Comparison of ENCODE assay signal across 20 mouse cellular contexts in the genomic region with DNA sequence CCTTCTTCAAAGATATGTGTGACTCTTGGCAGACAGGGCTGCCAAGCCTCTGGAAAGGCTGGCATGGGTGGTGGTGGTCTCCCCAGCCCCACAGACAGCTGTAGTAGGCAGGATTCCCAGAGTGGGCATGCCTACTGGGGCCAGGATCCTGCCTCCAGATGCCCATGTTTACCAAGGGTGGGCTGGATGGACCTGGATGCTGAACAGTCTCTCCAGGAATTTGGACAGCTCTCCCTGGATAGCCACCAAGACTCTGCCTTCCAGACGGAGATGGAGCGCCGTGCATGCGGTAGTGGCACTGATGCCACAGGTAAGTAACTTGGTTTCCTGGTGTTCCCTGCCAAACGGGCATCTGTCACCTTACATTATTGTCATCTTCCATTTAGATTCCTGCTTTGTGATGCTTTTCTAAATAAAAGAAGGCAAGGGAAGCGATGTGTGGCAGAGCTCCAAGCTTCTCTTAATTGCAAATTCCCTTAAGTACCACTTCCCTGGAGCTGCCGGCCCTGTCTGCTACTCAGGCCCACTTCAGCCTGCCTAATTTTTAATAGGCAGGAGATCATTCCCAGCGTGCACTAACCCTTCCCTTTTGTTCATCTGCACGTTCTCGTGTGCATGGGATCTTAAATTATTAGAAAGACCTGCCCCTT.
DNase-seq lines count a peak whose midpoint lies in the region; ATAC-seq and TF ChIP-seq lines count a peak whose summit lies in the region.
"Had no signal": no experiment of that assay in that cellular context is flagged by ENCODE, and none has a peak within 500 bp of the region (broad histone marks: within the 10 kb centered on the region; RNA-seq: fewer than 3 reads in every experiment).

No protein-coding gene starts in this region.

- H3K4me1 ChIP-seq in hindbrain, postnatal 0 days (ENCODE audit: insufficient read depth, low read length) = 0 out of 2 replicates have a peak, but pooled peaks cover 8% of the 10 kb centered on the region
- peaks cover 15% of the 10 kb centered on the region for H3K4me1 ChIP-seq in hindbrain, embryonic 14.5 days (replicated peaks; ENCODE audit: control insufficient read depth, insufficient read depth, low read length)
- peaks cover 28% of the 10 kb centered on the region for H3K4me1 ChIP-seq in forebrain, embryonic 13.5 days
- H3K4me1 ChIP-seq in midbrain, embryonic 15.5 days = peaks cover 14% of the 10 kb centered on the region
- H3K4me1 ChIP-seq: heart, embryonic 15.5 days; stomach, embryonic 15.5 days had no signal

- no peaks in the 10 kb centered on the region for H3K27me3 ChIP-seq in hindbrain, postnatal 0 days (ENCODE audit: insufficient read depth, low read length)
- no peaks in the 10 kb centered on the region for H3K27me3 ChIP-seq in hindbrain, embryonic 14.5 days (ENCODE audit: control insufficient read depth, insufficient read depth, low read length)
- H3K27me3 ChIP-seq in forebrain, embryonic 13.5 days = 0 out of 2 replicates have a peak, but pooled peaks cover 13% of the 10 kb centered on the region
- H3K27me3 ChIP-seq in midbrain, embryonic 15.5 days (replicated peaks) = no peaks in the 10 kb centered on the region
- H3K27me3 ChIP-seq: heart, embryonic 15.5 days; stomach, embryonic 15.5 days had no signal

- DNase-seq in hindbrain, postnatal 0 days (ENCODE audit: low spot score) = peak; percentile 51
- DNase-seq in hindbrain, embryonic 14.5 days (ENCODE audit: low spot score) = no peak
- DNase-seq in cerebellum, adult 8-10 months = peak; percentile 30
- no peak for DNase-seq in thymus, postnatal 4 days
- no peak for DNase-seq in right cerebral cortex, postnatal 36 days (ENCODE audit: low spot score in 2 of 2)
- no peak for DNase-seq in layer of hippocampus, adult 2 months (ENCODE audit: low spot score in 2 of 2)
- DNase-seq: adrenal gland, postnatal 14 days; B cell, adult 2 months; heart, adult 18-20 months; right cerebral cortex, adult 18-20 months; thymus, adult 2 months had no signal

- no peak for TF ChIP-seq CTCF in hindbrain, postnatal 0 days (IDR thresholded peaks at IDR 0.05; ENCODE audit: low read depth)
- no peak for TF ChIP-seq CTCF in layer of hippocampus, adult 2 months (conservative IDR thresholded peaks at IDR 0.05)

- no peaks in the 10 kb centered on the region for H3K9me3 ChIP-seq in hindbrain, postnatal 0 days (ENCODE audit: low read length)
- no peaks in the 10 kb centered on the region for H3K9me3 ChIP-seq in hindbrain, embryonic 14.5 days (ENCODE audit: control insufficient read depth, low read length)
- H3K9me3 ChIP-seq in forebrain, embryonic 13.5 days (replicated peaks) = no peaks in the 10 kb centered on the region
- no peaks in the 10 kb centered on the region for H3K9me3 ChIP-seq in midbrain, embryonic 15.5 days
- H3K9me3 ChIP-seq: heart, embryonic 15.5 days; limb, embryonic 13.5 days; stomach, embryonic 15.5 days had no signal

- no peak overlapping the region for H3K4me2 ChIP-seq in hindbrain, postnatal 0 days (ENCODE audit: low read depth, low read length)
- H3K4me2 ChIP-seq in hindbrain, embryonic 14.5 days (replicated peaks) = no peak overlapping the region
- peak overlapping the region; percentile 13; the same call in 1 of the 2 replicates for H3K4me2 ChIP-seq in forebrain, embryonic 13.5 days
- H3K4me2 ChIP-seq in midbrain, embryonic 15.5 days = no peak overlapping the region
- H3K4me2 ChIP-seq: heart, embryonic 15.5 days; limb, embryonic 13.5 days; stomach, embryonic 15.5 days had no signal

- H3K27ac ChIP-seq in hindbrain, postnatal 0 days = no peak overlapping the region
- H3K27ac ChIP-seq in hindbrain, embryonic 14.5 days = no peak overlapping the region
- peak overlapping the region; percentile 5 for H3K27ac ChIP-seq in forebrain, embryonic 13.5 days
- 0 out of 2 replicates have a peak overlapping the region, but pooled peaks have one; percentile 10 for H3K27ac ChIP-seq in midbrain, embryonic 15.5 days
- no peak overlapping the region for H3K27ac ChIP-seq in layer of hippocampus, adult 2 months
- H3K27ac ChIP-seq: heart, embryonic 15.5 days; kidney, postnatal 0 days; limb, embryonic 13.5 days; liver, embryonic 14.5 days; stomach, embryonic 15.5 days had no signal

- whole genome bisulfite sequencing in hindbrain, postnatal 0 days = 25% methylated on average over 10 of the region's 10 CpGs
- WGBS in hindbrain, embryonic 14.5 days = 47% methylated on average over 10 of the region's 10 CpGs
- 18% methylated on average over 10 of the region's 10 CpGs for WGBS in forebrain, embryonic 13.5 days
- 37% methylated on average over 10 of the region's 10 CpGs for WGBS in midbrain, embryonic 15.5 days

- H3K9ac ChIP-seq in hindbrain, postnatal 0 days (replicated peaks; ENCODE audit: low read length) = no peak overlapping the region
- H3K9ac ChIP-seq in hindbrain, embryonic 14.5 days = no peak overlapping the region
- H3K9ac ChIP-seq in forebrain, embryonic 13.5 days = no peak overlapping the region
- H3K9ac ChIP-seq in midbrain, embryonic 15.5 days = no peak overlapping the region
- H3K9ac ChIP-seq: heart, embryonic 15.5 days; limb, embryonic 13.5 days; liver, embryonic 14.5 days; stomach, embryonic 15.5 days had no signal

- H3K4me3 ChIP-seq in hindbrain, postnatal 0 days (ENCODE audit: low read length) = no peak overlapping the region
- no peak overlapping the region for H3K4me3 ChIP-seq in hindbrain, embryonic 14.5 days (replicated peaks; ENCODE audit: low read length)
- H3K4me3 ChIP-seq in forebrain, embryonic 13.5 days = no peak overlapping the region
- no peak overlapping the region for H3K4me3 ChIP-seq in midbrain, embryonic 15.5 days
- H3K4me3 ChIP-seq in layer of hippocampus, adult 2 months = no peak overlapping the region
- H3K4me3 ChIP-seq: heart, embryonic 15.5 days; limb, embryonic 13.5 days; myocyte; stomach, embryonic 15.5 days had no signal

- ATAC-seq in hindbrain, postnatal 0 days = no peak
- ATAC-seq in hindbrain, embryonic 14.5 days (ENCODE audit: low FRiP score) = no peak
- ATAC-seq in forebrain, embryonic 13.5 days = peak; percentile 59; the same call in 1 of the 2 replicates
- no peak for ATAC-seq in midbrain, embryonic 15.5 days (replicated peaks)
- ATAC-seq: intestine, postnatal 0 days had no signal

- H3K36me3 ChIP-seq in hindbrain, postnatal 0 days (ENCODE audit: insufficient read depth, low read length) = no peaks in the 10 kb centered on the region
- H3K36me3 ChIP-seq in hindbrain, embryonic 14.5 days (replicated peaks; ENCODE audit: control insufficient read depth, insufficient read depth) = no peaks in the 10 kb centered on the region
- H3K36me3 ChIP-seq in forebrain, embryonic 13.5 days (ENCODE audit: poor library complexity, severe bottlenecking) = no peaks in the 10 kb centered on the region
- no peaks in the 10 kb centered on the region for H3K36me3 ChIP-seq in midbrain, embryonic 15.5 days (replicated peaks)
- H3K36me3 ChIP-seq: heart, embryonic 15.5 days; limb, embryonic 13.5 days; stomach, embryonic 15.5 days had no signal

Comparison
In these comparisons a context has a peak if more than half of its experiments do, and no peak if none do; other contexts are left out.
1. DNase-seq: peak in hindbrain, postnatal 0 days (single experiment) and cerebellum, adult 8-10 months (single experiment); none in hindbrain, embryonic 14.5 days (single experiment), thymus, postnatal 4 days (single experiment), right cerebral cortex, postnatal 36 days (0 of 2) and layer of hippocampus, adult 2 months (0 of 2).
2. H3K27ac ChIP-seq: peak in forebrain, embryonic 13.5 days (single experiment) and midbrain, embryonic 15.5 days (single experiment); none in hindbrain, postnatal 0 days (single experiment), hindbrain, embryonic 14.5 days (single experiment) and layer of hippocampus, adult 2 months (single experiment).